Mouse (Mus musculus) hindbrain, embryonic 14.5 days (tissue): ENCODE data around the gene Ubr3. TPM values are rescaled to one million over a fixed set of nuclear protein-coding genes. Genes with fewer than 3 reads are reported as not detected.
A peak's percentile ranks its signal among the peaks of the same experiment; 100 is the strongest.

Experiments used
- ATAC-seq: fragments of 200-750 bp; cut with Nextera tagmentation; 2 replicates; pipeline ENCODE4 v1.8.0; 2017; ENCODE audit warnings: moderate number of reproducible peaks, mild to moderate bottlenecking, moderate TSS enrichment, moderate library complexity; ENCODE audit not compliant: low FRiP score
- DNase-seq: peaks from one replicate; pipeline ENCODE4 v3.0.0-alpha.2; 2015; ENCODE audit warnings: low spot score
- H3K27ac ChIP-seq: fragments of 300-500 bp; sonication (generic); 2 replicates; pipeline ENCODE4 v1.5.1; 2014; ENCODE audit warnings: mild to moderate bottlenecking, moderate library complexity
- H3K27me3 ChIP-seq: fragments of 300-500 bp; sonication (generic); 2 replicates; pipeline ENCODE4 v1.6.1; 2014; ENCODE audit warnings: mild to moderate bottlenecking, low read length, mixed read lengths; ENCODE audit not compliant: control insufficient read depth, insufficient read depth
- H3K36me3 ChIP-seq: fragments of 300-500 bp; sonication (generic); replicated peaks from 2 replicates; pipeline ENCODE4 v1.6.1; 2014; ENCODE audit not compliant: control insufficient read depth, insufficient read depth
- H3K4me1 ChIP-seq: fragments of 300-500 bp; sonication (generic); replicated peaks from 2 replicates; pipeline ENCODE4 v1.6.1; 2014; ENCODE audit warnings: antibody characterized with exemption, low read length, mixed read lengths; ENCODE audit not compliant: control insufficient read depth, insufficient read depth
- H3K4me2 ChIP-seq: fragments of 300-500 bp; sonication (generic); replicated peaks from 2 replicates; pipeline ENCODE4 v1.6.1; 2014; ENCODE audit warnings: mild to moderate bottlenecking, moderate library complexity
- H3K4me3 ChIP-seq: fragments of 300-500 bp; sonication (generic); replicated peaks from 2 replicates; pipeline ENCODE4 v1.5.1; 2014; ENCODE audit warnings: mild to moderate bottlenecking, low read length
- H3K9ac ChIP-seq: fragments of 300-500 bp; sonication (generic); 2 replicates; pipeline ENCODE4 v1.6.1; 2014
- H3K9me3 ChIP-seq: fragments of 300-500 bp; sonication (generic); 2 replicates; pipeline ENCODE4 v1.6.1; 2016; ENCODE audit warnings: low read length; ENCODE audit not compliant: control insufficient read depth
- WGBS: fragments of 180-500 bp; shearing (Covaris S2); extraction: QIAGEN DNeasy Blood & Tissue Kit; methylation state at CpG from one replicate; pipeline ENCODE4 v1.1.7; 2014; 5-methylcytosine and 5-hydroxymethylcytosine counted together
- polyA plus RNA-seq: library from polyadenylated mRNA; unstranded; fragments of >200 nt; fragmentation: Nextera tagmentation; extraction: Ambion mirVana; gene quantifications from 2 replicates; pipeline ENCODE4 v1.2.1, GENCODE M21; 2014

Gene Ubr3
- polyA plus RNA-seq, 1 experiment from 2014 or later: 21.3 TPM

GRCm38 (mm10) chr2:69884581-69884980, 12.5 kb upstream of the Ubr3 start:
- Histone ChIP-seq H3K4me3 (peak overlapping the region; percentile 57), H3K4me1 (peaks cover 16% of the 10 kb centered on the region), H3K27me3 (no peaks in the 10 kb centered on the region), H3K9me3 (no peaks in the 10 kb centered on the region), H3K4me2 (peak overlapping the region; percentile 86), H3K9ac (no peak overlapping the region; the same call in 1 of the 2 replicates), H3K36me3 (no peaks in the 10 kb centered on the region), H3K27ac (no peak overlapping the region)
- DNase-seq (no peak), ATAC-seq (no peak)
- 64% methylated on average over 6 of the region's 6 CpGs for WGBS

GRCm38 (mm10) chr2:69885050-69885449, 12.0 kb upstream of the Ubr3 start:
- no peak for ATAC-seq
- Histone ChIP-seq H3K4me1 (peaks cover 16% of the 10 kb centered on the region), H3K27ac (peak overlapping the region; percentile 64), H3K9me3 (no peaks in the 10 kb centered on the region), H3K36me3 (no peaks in the 10 kb centered on the region), H3K9ac (peak overlapping the region; percentile 79), H3K27me3 (no peaks in the 10 kb centered on the region), H3K4me3 (peak overlapping the region; percentile 57), H3K4me2 (peak overlapping the region; percentile 86)
- DNase-seq: no peak
- WGBS: 7% methylated on average over 12 of the region's 12 CpGs

- Histone ChIP-seq H3K36me3 (no peaks in the 10 kb centered on the region), H3K4me1 (peaks cover 16% of the 10 kb centered on the region), H3K4me2 (peak within 1 kb of the TSS; percentile 86), H3K9ac (peak within 1 kb of the TSS; percentile 79), H3K27ac (peak within 1 kb of the TSS; percentile 64), H3K27me3 (no peaks in the 10 kb centered on the region), H3K9me3 (no peaks in the 10 kb centered on the region), H3K4me3 (peak within 1 kb of the TSS; percentile 57)
- DNase-seq: peak; percentile 81
- peak; percentile 93 for ATAC-seq
- 3% methylated on average over 45 of the region's 45 CpGs for WGBS
Observed at GRCm38 (mm10) chr2:69885451-69886305, 11.4 kb upstream of the Ubr3 start, which contains the start of gene Mettl5. TSS of gene Mettl5 (minus strand) at chr2:69885615.

GRCm38 (mm10) chr2:69888957-69889356, 8.1 kb upstream of the Ubr3 start:
- Histone ChIP-seq H3K36me3 (no peaks in the 10 kb centered on the region), H3K27ac (no peak overlapping the region), H3K27me3 (no peaks in the 10 kb centered on the region), H3K4me3 (no peak overlapping the region), H3K9ac (no peak overlapping the region), H3K4me2 (no peak overlapping the region), H3K4me1 (peaks cover 16% of the 10 kb centered on the region), H3K9me3 (no peaks in the 10 kb centered on the region)
- DNase-seq (no peak), ATAC-seq (no peak)
- 80% methylated on average over 2 of the region's 2 CpGs for WGBS

- Histone ChIP-seq H3K27ac (no peak overlapping the region), H3K27me3 (no peaks in the 10 kb centered on the region), H3K9me3 (no peaks in the 10 kb centered on the region), H3K4me3 (no peak overlapping the region), H3K4me2 (no peak overlapping the region), H3K36me3 (no peaks in the 10 kb centered on the region), H3K4me1 (0 out of 2 replicates have a peak, but pooled peaks cover 6% of the 10 kb centered on the region), H3K9ac (no peak overlapping the region)
- 70% methylated on average over 7 of the region's 7 CpGs for WGBS
- DNase-seq (no peak), ATAC-seq (no peak)
Observed at GRCm38 (mm10) chr2:69890843-69891242, 6.2 kb upstream of the Ubr3 start.

GRCm38 (mm10) chr2:69893145-69893544, 3.9 kb upstream of the Ubr3 start:
- H3K27ac ChIP-seq: no peak overlapping the region
- H3K4me3 ChIP-seq: no peak overlapping the region
- H3K9ac ChIP-seq: no peak overlapping the region
- H3K4me2 ChIP-seq: no peak overlapping the region
- no peaks in the 10 kb centered on the region for H3K9me3 ChIP-seq
- no peaks in the 10 kb centered on the region for H3K27me3 ChIP-seq
- DNase-seq (no peak), ATAC-seq (no peak)
- no peaks in the 10 kb centered on the region for H3K36me3 ChIP-seq
- no peaks in the 10 kb centered on the region for H3K4me1 ChIP-seq
- 90% methylated on average over 1 of the region's 1 CpGs for WGBS

- no peak for ATAC-seq
- H3K27me3 ChIP-seq: no peaks in the 10 kb centered on the region
- peaks cover 6% of the 10 kb centered on the region for H3K4me1 ChIP-seq
- no peak overlapping the region for H3K27ac ChIP-seq
- no peaks in the 10 kb centered on the region for H3K9me3 ChIP-seq
- H3K36me3 ChIP-seq: no peaks in the 10 kb centered on the region
- no peak overlapping the region for H3K9ac ChIP-seq
- WGBS: 89% methylated on average over 5 of the region's 5 CpGs
- DNase-seq: no peak
- no peak overlapping the region for H3K4me3 ChIP-seq
- no peak overlapping the region for H3K4me2 ChIP-seq
Observed at GRCm38 (mm10) chr2:69893891-69894290, 3.2 kb upstream of the Ubr3 start.

- 59% methylated on average over 14 of the region's 14 CpGs for WGBS
- Histone ChIP-seq H3K36me3 (0 out of 2 replicates have a peak, but pooled peaks cover 4% of the 10 kb centered on the region), H3K4me2 (no peak overlapping the region), H3K9me3 (no peaks in the 10 kb centered on the region), H3K27ac (no peak overlapping the region), H3K4me1 (peaks cover 14% of the 10 kb centered on the region), H3K4me3 (no peak overlapping the region), H3K9ac (no peak overlapping the region), H3K27me3 (no peaks in the 10 kb centered on the region)
- ATAC-seq: no peak
- DNase-seq: no peak
Observed at GRCm38 (mm10) chr2:69895502-69896223, 1.4 kb upstream of the Ubr3 start.

- ATAC-seq (no peak), DNase-seq (no peak)
- Histone ChIP-seq H3K36me3 (peaks cover 9% of the 10 kb centered on the region), H3K9ac (no peak overlapping the region), H3K4me1 (peaks cover 14% of the 10 kb centered on the region), H3K4me3 (no peak overlapping the region), H3K4me2 (no peak overlapping the region), H3K27ac (no peak overlapping the region), H3K9me3 (no peaks in the 10 kb centered on the region), H3K27me3 (no peaks in the 10 kb centered on the region)
- WGBS: 93% methylated on average over 4 of the region's 4 CpGs
Observed at GRCm38 (mm10) chr2:69896224-69896581, 843 bp upstream of the Ubr3 start.
